Mouse (Mus musculus) C2C12 (cell line): ENCODE data around the gene Slc35f6.

Experiments
- CEBPB ChIP-seq: IDR thresholded peaks from one replicate; pipeline ENCODE4 v1.6.1; 2011; ENCODE audit warnings: low read depth, mild to moderate bottlenecking, control low read depth, moderate library complexity
- CTCF ChIP-seq: IDR thresholded peaks from one replicate; pipeline ENCODE4 v1.5.1; 2011; ENCODE audit not compliant: control insufficient read depth, insufficient read depth, insufficient read length
- FOSL1 ChIP-seq: IDR thresholded peaks from one replicate; pipeline ENCODE4 v1.8.0; 2011; ENCODE audit warnings: mild to moderate bottlenecking, low read length; ENCODE audit not compliant: poor library complexity, insufficient read depth, severe bottlenecking
- MAX ChIP-seq: IDR thresholded peaks from one replicate; pipeline ENCODE4 v1.6.1; 2011; ENCODE audit warnings: mild to moderate bottlenecking, control low read depth
- MYOD1 ChIP-seq: IDR thresholded peaks from one replicate; pipeline ENCODE4 v1.6.1; 2011; ENCODE audit warnings: low read depth; ENCODE audit not compliant: control insufficient read depth, insufficient read length
- MYOG ChIP-seq: IDR thresholded peaks from one replicate; pipeline ENCODE4 v1.6.1; 2011; ENCODE audit not compliant: control insufficient read depth, insufficient read length; ENCODE audit errors: extremely low read depth
- USF1 ChIP-seq: IDR thresholded peaks from one replicate; pipeline ENCODE4 v1.6.1; 2011; ENCODE audit warnings: low read depth, mild to moderate bottlenecking, control low read depth, moderate library complexity

- TF ChIP-seq CTCF (no peak), MYOG (no peak), USF1 (no peak), CEBPB (no peak), MAX (no peak), FOSL1 (no peak), MYOD1 (no peak)
Measured at GRCm38 (mm10) chr5:30683993-30684392, 36.3 kb downstream of the Slc35f6 start.
